Mouse (Mus musculus): ENCODE data around the gene Grin1.
A peak's percentile ranks its signal among the peaks of the same experiment; 100 is the strongest.

Grin1 gene

GRCm38 (mm10) chr2:25318971-25319773 is at the start of gene Grin1:
Gene Grin1, minus strand, starts transcription at chr2:25319187.
- DNase-seq (ENCODE audit: low read depth) = peak; percentile 77

GRCm38 (mm10) chr2:25365091-25365761 is 46.2 kb upstream of the Grin1 start, which contains the start of gene Uap1l1:
Gene Uap1l1, minus strand, starts transcription at chr2:25365682.
- DNase-seq (ENCODE audit: low read depth) = peak; percentile 83

- DNase-seq (ENCODE audit: low read depth) = no peak
Observed at GRCm38 (mm10) chr2:25364761-25365090, 45.7 kb upstream of the Grin1 start.

- no peak for DNase-seq (ENCODE audit: low read depth)
Observed at GRCm38 (mm10) chr2:25364313-25364712, 45.3 kb upstream of the Grin1 start.

- DNase-seq (ENCODE audit: low read depth) = no peak
Observed at GRCm38 (mm10) chr2:25363478-25364178, 44.6 kb upstream of the Grin1 start.

GRCm38 (mm10) chr2:25359848-25360247 is 40.9 kb upstream of the Grin1 start:
- DNase-seq (ENCODE audit: low read depth) = no peak

GRCm38 (mm10) chr2:25356208-25357079 is 37.5 kb upstream of the Grin1 start, which contains the start of gene Dpp7:
Gene Dpp7, minus strand, starts transcription at chr2:25356359.
- peak; percentile 84 for DNase-seq (ENCODE audit: low read depth)

- no peak for DNase-seq (ENCODE audit: low read depth)
Observed at GRCm38 (mm10) chr2:25355419-25356066, 36.6 kb upstream of the Grin1 start.

- no peak for DNase-seq (ENCODE audit: low read depth)
Observed at GRCm38 (mm10) chr2:25354211-25354610, 35.2 kb upstream of the Grin1 start.

- no peak for DNase-seq (ENCODE audit: low read depth)
Observed at GRCm38 (mm10) chr2:25350701-25351100, 31.7 kb upstream of the Grin1 start.

GRCm38 (mm10) chr2:25349499-25349898 is 30.5 kb upstream of the Grin1 start:
- no peak for DNase-seq (ENCODE audit: low read depth)

- no peak for DNase-seq (ENCODE audit: low read depth)
Observed at GRCm38 (mm10) chr2:25348162-25348561, 29.2 kb upstream of the Grin1 start.

- DNase-seq (ENCODE audit: low read depth) = no peak
Observed at GRCm38 (mm10) chr2:25338303-25338702, 19.3 kb upstream of the Grin1 start.

- DNase-seq (ENCODE audit: low read depth) = no peak
Observed at GRCm38 (mm10) chr2:25333569-25333968, 14.6 kb upstream of the Grin1 start.

- DNase-seq (ENCODE audit: low read depth) = peak; percentile 100
Observed at GRCm38 (mm10) chr2:25332286-25333160, 13.5 kb upstream of the Grin1 start, which contains the start of gene Man1b1. Gene Man1b1, plus strand, starts transcription at chr2:25332338.

GRCm38 (mm10) chr2:25331470-25331869 is 12.5 kb upstream of the Grin1 start:
- DNase-seq (ENCODE audit: low read depth) = peak; percentile 17

- DNase-seq (ENCODE audit: low read depth) = peak; percentile 65
Observed at GRCm38 (mm10) chr2:25328440-25328839, 9.5 kb upstream of the Grin1 start.

GRCm38 (mm10) chr2:25326036-25326435 is 7.0 kb upstream of the Grin1 start:
- no peak for DNase-seq (ENCODE audit: low read depth)

GRCm38 (mm10) chr2:25320084-25320483 is 1.1 kb upstream of the Grin1 start:
- no peak for DNase-seq (ENCODE audit: low read depth)

Measured in induced T-regulatory cell, adult 2 months (primary cell).